Mouse (Mus musculus) intestine, postnatal 0 days (tissue): ENCODE measurements at regions not wholly inside any gene's neighbourhood (a gene's known extent, or its start where the extent isn't known, plus 50 kb on each side); places are given as distances from the start of the nearest gene placed in this dataset.

Source experiments
- ATAC-seq: fragments of 200-750 bp; cut with Nextera tagmentation; 2 replicates; pipeline ENCODE4 v1.8.0; 2017; ENCODE audit warnings: mild to moderate bottlenecking, moderate TSS enrichment, moderate library complexity
- H3K27ac ChIP-seq: fragments of 300-500 bp; sonication (generic); 2 replicates; pipeline ENCODE4 v1.5.1; 2014; ENCODE audit warnings: mild to moderate bottlenecking, low read depth, low read length, moderate library complexity
- H3K27me3 ChIP-seq: fragments of 300-500 bp; sonication (generic); replicated peaks from 2 replicates; pipeline ENCODE4 v1.6.1; 2014; ENCODE audit warnings: low read length, mixed read lengths; ENCODE audit not compliant: control insufficient read depth, insufficient read depth
- H3K36me3 ChIP-seq: fragments of 300-500 bp; sonication (generic); 2 replicates; pipeline ENCODE4 v1.6.1; 2014; ENCODE audit warnings: mild to moderate bottlenecking, moderate library complexity; ENCODE audit not compliant: control insufficient read depth, insufficient read depth
- H3K4me1 ChIP-seq: fragments of 300-500 bp; sonication (generic); replicated peaks from 2 replicates; pipeline ENCODE4 v1.6.1; 2014; ENCODE audit warnings: antibody characterized with exemption, low read length, mixed read lengths; ENCODE audit not compliant: control insufficient read depth, insufficient read depth
- H3K4me2 ChIP-seq: fragments of 300-500 bp; sonication (generic); replicated peaks from 2 replicates; pipeline ENCODE4 v1.6.1; 2014; ENCODE audit warnings: low read depth, mild to moderate bottlenecking, moderate library complexity
- H3K4me3 ChIP-seq: fragments of 300-500 bp; sonication (generic); 2 replicates; pipeline ENCODE4 v1.5.1; 2014; ENCODE audit warnings: low read depth, low read length
- H3K9ac ChIP-seq: fragments of 300-500 bp; sonication (generic); 2 replicates; pipeline ENCODE4 v1.6.1; 2014; ENCODE audit warnings: mild to moderate bottlenecking, low read depth, low read length
- H3K9me3 ChIP-seq: fragments of 300-500 bp; sonication (generic); 2 replicates; pipeline ENCODE4 v1.6.1; 2016; ENCODE audit warnings: mixed run types; ENCODE audit not compliant: control insufficient read depth
- CTCF ChIP-seq: sonication (generic); IDR thresholded peaks from 2 replicates; pipeline ENCODE4 v1.5.1; 2016; ENCODE audit warnings: low read depth, mild to moderate bottlenecking, control low read depth, antibody characterized with exemption, moderate library complexity
- WGBS: fragments of 180-500 bp; shearing (Covaris S2); extraction: QIAGEN DNeasy Blood & Tissue Kit; methylation state at CpG from one replicate; pipeline ENCODE4 v1.1.7; 2014; 5-methylcytosine and 5-hydroxymethylcytosine counted together

GRCm38 (mm10) chr4:69898831-69899230, 511.4 kb downstream of the Cdk5rap2 start:
- no peak overlapping the region for H3K9ac ChIP-seq
- TF ChIP-seq CTCF, result no peak
- H3K4me2 ChIP-seq, result no peak overlapping the region
- H3K4me3 ChIP-seq, result no peak overlapping the region
- no peak for ATAC-seq
- H3K27ac ChIP-seq, result no peak overlapping the region
- H3K27me3 ChIP-seq, result no peaks in the 10 kb centered on the region
- WGBS, result 54% methylated on average over 1 of the region's 1 CpGs
- H3K9me3 ChIP-seq, result no peaks in the 10 kb centered on the region
- H3K4me1 ChIP-seq, result no peaks in the 10 kb centered on the region
- H3K36me3 ChIP-seq, result no peaks in the 10 kb centered on the region

- Histone ChIP-seq H3K4me3 (no peak overlapping the region), H3K9ac (no peak overlapping the region), H3K4me1 (no peaks in the 10 kb centered on the region), H3K4me2 (no peak overlapping the region), H3K27me3 (no peaks in the 10 kb centered on the region), H3K9me3 (no peaks in the 10 kb centered on the region), H3K27ac (no peak overlapping the region), H3K36me3 (no peaks in the 10 kb centered on the region)
- no peak for TF ChIP-seq CTCF
- 80% methylated on average over 1 of the region's 1 CpGs for WGBS
- ATAC-seq, result no peak
These were observed 514.1 kb downstream of the Cdk5rap2 start for GRCm38 (mm10) chr4:69896111-69896510.

- Histone ChIP-seq H3K27me3 (no peaks in the 10 kb centered on the region), H3K4me3 (no peak overlapping the region), H3K36me3 (no peaks in the 10 kb centered on the region), H3K9me3 (no peaks in the 10 kb centered on the region), H3K9ac (no peak overlapping the region), H3K27ac (no peak overlapping the region), H3K4me2 (no peak overlapping the region), H3K4me1 (no peaks in the 10 kb centered on the region)
- ATAC-seq, result no peak
- no peak for TF ChIP-seq CTCF
These were observed 517.4 kb downstream of the Cdk5rap2 start for GRCm38 (mm10) chr4:69892829-69893175.

- 74% methylated on average over 8 of the region's 8 CpGs for WGBS
- no peak overlapping the region for H3K27ac ChIP-seq
- no peak for ATAC-seq
These were observed 518.1 kb downstream of the Cdk5rap2 start for GRCm38 (mm10) chr4:69891898-69892828.

GRCm38 (mm10) chr4:69890655-69891054, 519.6 kb downstream of the Cdk5rap2 start:
- WGBS, result 77% methylated on average over 2 of the region's 2 CpGs

More at GRCm38 (mm10) chr4:69891898-69892828, 518.1 kb downstream of the Cdk5rap2 start:
- no peak for TF ChIP-seq CTCF
- Histone ChIP-seq H3K4me1 (no peaks in the 10 kb centered on the region), H3K9ac (no peak overlapping the region), H3K27me3 (no peaks in the 10 kb centered on the region), H3K4me2 (no peak overlapping the region), H3K9me3 (no peaks in the 10 kb centered on the region), H3K4me3 (no peak overlapping the region), H3K36me3 (no peaks in the 10 kb centered on the region)

GRCm38 (mm10) chr4:69889931-69890634, 520.2 kb downstream of the Cdk5rap2 start:
- 37% methylated on average over 5 of the region's 5 CpGs for WGBS
- no peak for TF ChIP-seq CTCF

More at GRCm38 (mm10) chr4:69890655-69891054, 519.6 kb downstream of the Cdk5rap2 start:
- no peaks in the 10 kb centered on the region for H3K4me1 ChIP-seq
- no peak overlapping the region for H3K4me3 ChIP-seq
- no peak overlapping the region for H3K27ac ChIP-seq
- no peak overlapping the region for H3K9ac ChIP-seq
- no peaks in the 10 kb centered on the region for H3K9me3 ChIP-seq
- H3K27me3 ChIP-seq, result no peaks in the 10 kb centered on the region
- ATAC-seq, result no peak
- H3K36me3 ChIP-seq, result no peaks in the 10 kb centered on the region
- no peak overlapping the region for H3K4me2 ChIP-seq
- TF ChIP-seq CTCF, result no peak

More at GRCm38 (mm10) chr4:69889931-69890634, 520.2 kb downstream of the Cdk5rap2 start:
- H3K9me3 ChIP-seq, result no peaks in the 10 kb centered on the region
- H3K27ac ChIP-seq, result no peak overlapping the region
- no peak overlapping the region for H3K4me3 ChIP-seq
- no peak overlapping the region for H3K4me2 ChIP-seq
- no peaks in the 10 kb centered on the region for H3K4me1 ChIP-seq
- no peak for ATAC-seq
- H3K9ac ChIP-seq, result no peak overlapping the region
- H3K36me3 ChIP-seq, result no peaks in the 10 kb centered on the region
- no peaks in the 10 kb centered on the region for H3K27me3 ChIP-seq
